Mouse (Mus musculus) olfactory bulb, adult 2 months (tissue): ENCODE data around the gene Hexim1.

Source experiments
- CTCF ChIP-seq: fragments of 200-500 bp; IDR thresholded peaks from 2 replicates; pipeline ENCODE4 v1.5.1; 2012; ENCODE audit warnings: low read depth, mild to moderate bottlenecking, low read length, moderate library complexity; ENCODE audit not compliant: insufficient read depth
- POLR2A ChIP-seq: fragments of 200-500 bp; IDR thresholded peaks from 2 replicates; pipeline ENCODE4 v1.6.1; 2012; ENCODE audit warnings: mild to moderate bottlenecking, low read depth, low read length, moderate library complexity; ENCODE audit not compliant: insufficient read depth

DNA sequence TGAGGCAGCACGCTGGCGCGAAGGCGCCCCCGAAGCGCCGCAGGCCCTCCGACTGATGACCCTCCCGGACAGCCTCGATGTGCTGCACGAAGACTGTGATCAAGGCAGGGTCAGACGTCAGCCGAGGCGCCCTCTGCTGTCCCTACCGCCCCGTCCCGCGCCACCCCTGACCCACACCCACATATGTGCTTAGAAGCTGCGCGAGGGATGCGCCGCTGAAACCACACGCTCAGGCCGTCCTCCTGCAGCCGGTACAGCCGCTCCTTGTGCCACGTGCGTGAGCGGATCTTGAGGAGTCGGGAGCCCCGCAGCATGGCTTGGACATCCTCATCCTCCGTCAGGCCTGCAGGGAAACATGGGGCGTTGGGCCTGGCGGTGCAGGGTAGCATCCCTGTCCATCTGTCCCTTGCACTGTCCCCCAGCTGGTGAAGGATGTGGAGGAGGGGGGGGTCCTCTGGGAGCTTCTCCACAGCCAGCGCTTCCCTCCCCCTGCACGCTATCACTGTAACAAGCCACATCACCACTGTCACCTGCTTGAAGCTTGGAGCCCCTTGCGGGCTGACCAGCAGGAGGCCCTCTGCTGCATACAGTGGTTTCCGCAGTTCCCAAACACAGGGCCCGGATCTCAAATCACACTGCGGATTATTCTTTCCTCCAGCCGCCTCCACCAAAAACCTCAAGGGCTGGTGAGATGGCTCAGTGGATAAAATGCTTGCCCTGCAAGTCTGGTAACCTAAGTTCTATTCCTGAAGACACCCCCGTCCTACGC lies 35.5 kb upstream of the Hexim1 start:
- TF ChIP-seq POLR2A (no peak), CTCF (no peak)
